Mouse (Mus musculus): ENCODE measurements around the gene Ehd2.
A peak's percentile ranks its signal among the peaks of the same experiment; 100 is the strongest.
"Not testable (repeated sequence)": the region's sequence is repeated elsewhere in the genome, so short reads cannot be mapped to it uniquely, and the experiment has no call there.

Gene Ehd2

DNA sequence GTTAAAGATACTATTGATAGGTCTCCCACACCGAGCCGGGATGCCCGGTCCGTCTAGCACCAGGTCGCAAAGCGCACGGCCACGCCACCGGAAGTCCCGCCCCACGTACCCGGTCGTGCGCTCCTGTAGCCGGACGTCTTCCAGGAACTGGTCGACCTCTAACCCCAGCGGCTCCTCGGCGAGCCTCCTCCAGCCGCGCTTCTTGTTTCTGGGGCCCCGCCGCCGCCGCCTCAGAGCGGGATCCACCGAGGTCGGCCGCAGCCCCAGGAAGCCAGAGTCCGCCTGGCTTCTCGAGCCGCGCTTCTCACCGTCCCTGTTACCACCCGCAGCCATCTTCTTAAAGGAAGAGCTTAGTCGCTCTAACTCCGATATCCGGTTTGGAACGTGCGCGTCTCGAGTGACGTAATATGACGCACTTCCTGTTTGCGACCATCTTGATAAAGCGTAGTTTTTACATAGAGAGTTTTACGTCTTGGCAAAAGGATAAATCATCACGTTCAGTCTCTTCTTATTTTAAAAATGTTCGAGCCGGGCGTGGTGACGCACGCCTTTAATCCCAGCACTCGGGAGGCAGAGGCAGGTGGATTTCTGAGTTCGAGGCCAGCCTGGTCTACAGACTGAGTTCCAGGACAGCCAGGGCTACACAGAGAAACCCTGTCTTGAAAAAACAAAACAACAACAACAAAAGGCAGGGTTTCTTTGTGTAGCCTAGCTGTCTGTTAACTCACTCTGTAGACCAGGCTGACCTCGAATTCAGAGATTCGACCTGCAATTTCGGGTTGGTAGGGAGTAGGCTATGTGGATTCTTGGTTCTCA is 21.4 kb downstream of the Ehd2 start, which contains the start of gene Nop53:
Gene Nop53, minus strand, starts transcription at position 354 of the 816 bp plus-strand sequence.
- DNase-seq (ENCODE audit: low spot score) = peak; percentile 90

DNA sequence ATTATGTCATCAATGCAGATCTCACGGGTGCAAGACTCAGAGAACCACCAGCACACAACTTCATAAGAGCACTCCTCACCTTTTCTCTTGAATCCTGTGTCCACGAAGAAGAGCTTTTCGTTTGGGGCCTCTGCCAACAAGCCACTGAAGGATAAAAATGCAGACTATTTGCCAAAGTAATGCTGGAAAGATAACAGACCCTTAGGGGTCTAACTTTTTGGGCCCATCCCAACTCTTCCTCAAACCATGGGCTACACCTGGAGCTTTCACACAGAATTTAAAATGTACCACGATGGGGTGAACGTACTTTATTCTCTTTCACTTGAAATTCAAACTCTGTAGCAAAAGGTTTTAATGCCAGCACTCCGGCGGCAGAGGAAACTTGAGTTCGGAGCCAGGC is 22.2 kb downstream of the Ehd2 start:
- no peak for DNase-seq (ENCODE audit: low spot score)

DNA sequence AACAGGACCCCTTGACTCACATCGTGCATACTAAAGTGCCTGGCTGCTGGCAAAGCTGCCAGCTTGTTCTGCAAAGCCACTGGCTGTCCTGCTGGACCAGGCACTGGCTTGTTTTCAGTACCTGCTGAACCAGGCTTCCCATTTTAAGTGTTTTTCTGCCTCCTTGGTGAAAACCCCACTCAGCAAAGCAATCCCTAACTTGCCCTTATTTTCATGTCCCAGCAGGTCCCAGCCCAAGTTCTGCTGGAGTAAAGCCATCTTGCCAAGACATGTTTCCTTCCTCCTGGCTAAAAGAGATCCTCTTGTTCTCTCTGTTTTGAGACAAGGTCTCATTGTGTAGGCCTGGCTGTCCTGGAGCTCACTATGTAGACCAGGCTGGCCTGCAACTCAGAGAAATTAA is 23.1 kb downstream of the Ehd2 start:
- DNase-seq (ENCODE audit: low spot score) = no peak

DNA sequence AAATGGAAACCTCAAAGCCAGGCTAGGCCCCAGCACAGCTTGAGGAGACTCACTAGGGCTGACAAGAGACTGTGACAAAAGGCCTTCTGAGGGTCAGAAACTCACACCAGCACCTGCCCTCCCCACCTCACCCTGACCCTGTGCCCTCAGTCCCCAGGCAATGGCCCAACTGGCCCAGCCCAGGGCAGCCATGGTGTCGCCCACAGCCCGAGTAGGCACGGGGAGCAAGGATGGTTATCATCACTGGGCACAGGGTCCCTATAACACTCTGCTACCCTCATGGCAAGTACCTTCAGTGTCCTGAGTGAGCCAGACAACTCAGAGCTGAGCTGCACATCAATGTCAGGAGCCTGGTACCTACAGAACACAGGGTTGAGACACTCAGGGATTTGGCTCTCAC is 28.7 kb downstream of the Ehd2 start:
- DNase-seq (ENCODE audit: low spot score) = no peak

- no peak for DNase-seq (ENCODE audit: low spot score)
Observed at GRCm38 (mm10) chr7:15937491-15937890, 29.9 kb downstream of the Ehd2 start.

DNA sequence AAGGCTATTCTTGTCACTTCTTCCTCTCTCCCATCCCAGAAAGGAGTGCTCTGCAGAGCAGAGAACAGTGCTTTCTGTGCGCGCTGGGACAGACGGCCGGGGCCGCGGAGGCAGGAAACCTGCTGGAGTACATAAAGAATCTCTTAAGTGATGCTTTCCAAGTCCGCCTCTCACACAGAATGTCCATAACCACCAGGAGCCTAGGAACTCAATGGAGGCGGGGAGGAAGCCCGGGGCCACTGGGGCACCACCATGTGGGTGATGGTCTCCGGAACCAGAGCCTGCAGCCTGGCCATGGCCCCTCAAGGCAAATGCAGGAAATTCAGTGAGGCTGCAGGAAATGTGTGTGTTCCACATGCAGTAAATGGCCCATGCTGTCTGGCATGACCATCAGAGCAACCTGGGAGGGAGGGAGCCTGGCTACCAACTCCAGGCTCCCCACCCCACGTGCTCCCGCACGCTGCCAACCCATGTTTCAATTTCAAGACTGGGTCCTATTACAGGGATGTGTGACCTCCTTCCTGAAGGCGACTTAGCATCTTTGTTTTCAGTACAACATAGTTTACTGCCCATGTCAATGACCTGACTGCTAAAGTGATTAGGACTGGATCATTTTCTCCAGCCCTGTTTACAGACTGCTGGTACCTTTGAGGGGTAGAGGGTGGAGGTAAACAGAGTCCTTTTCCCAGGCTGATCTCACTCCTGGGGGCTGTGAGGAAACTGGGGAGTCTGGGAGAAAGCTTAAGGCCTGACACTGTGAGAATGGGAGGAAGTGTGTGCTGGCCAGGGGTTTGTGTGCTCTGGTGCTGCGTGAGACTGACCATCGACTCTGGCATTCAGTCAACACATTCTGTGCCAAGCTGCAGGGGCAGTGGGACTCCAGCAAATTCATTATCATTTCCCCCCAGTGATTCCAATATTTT is 33.7 kb downstream of the Ehd2 start:
- no peak for DNase-seq (ENCODE audit: low spot score)

- no peak for DNase-seq (ENCODE audit: low spot score)
Observed at GRCm38 (mm10) chr7:15931635-15932034, 35.7 kb downstream of the Ehd2 start.

DNA sequence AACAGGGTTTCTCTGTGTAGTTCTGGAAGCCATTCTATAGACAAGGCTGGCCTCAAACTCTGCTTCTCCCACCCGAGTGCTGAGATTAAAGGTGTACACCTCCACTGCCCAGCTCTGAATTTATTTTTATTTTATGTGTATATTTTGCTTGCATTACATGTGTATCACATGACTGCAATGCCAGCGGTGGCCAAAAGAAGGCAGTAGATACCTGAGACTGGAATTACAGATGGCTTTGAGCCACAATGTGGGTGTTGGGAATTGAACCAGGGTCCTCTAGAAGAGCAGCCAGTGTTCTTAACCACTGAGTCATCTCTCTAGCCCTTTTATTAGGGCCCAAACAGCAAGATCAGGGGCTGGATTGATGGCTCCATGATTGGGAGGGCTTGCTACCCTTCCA is 36.8 kb downstream of the Ehd2 start:
- no peak for DNase-seq (ENCODE audit: low spot score)

DNA sequence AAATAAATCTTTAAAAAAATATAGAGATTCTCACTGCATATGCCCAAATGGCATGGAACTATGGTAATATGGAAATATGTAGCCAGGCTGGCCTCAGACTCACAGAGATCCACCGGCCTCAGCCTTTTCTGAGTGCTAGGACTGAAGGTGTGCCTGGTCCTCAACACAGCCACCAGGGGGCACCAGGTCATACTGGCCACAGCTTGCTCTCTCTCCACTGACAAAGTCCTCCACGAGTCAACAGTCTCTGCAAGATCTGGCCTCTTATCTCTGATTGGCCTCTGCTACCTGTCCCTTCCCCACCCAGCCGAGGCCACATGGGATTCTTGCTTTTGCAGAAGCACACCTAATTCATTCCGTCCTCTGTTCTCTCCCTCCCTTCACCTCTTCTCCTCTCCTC is 37.5 kb downstream of the Ehd2 start:
- DNase-seq (ENCODE audit: low spot score) = peak; percentile 49

DNA sequence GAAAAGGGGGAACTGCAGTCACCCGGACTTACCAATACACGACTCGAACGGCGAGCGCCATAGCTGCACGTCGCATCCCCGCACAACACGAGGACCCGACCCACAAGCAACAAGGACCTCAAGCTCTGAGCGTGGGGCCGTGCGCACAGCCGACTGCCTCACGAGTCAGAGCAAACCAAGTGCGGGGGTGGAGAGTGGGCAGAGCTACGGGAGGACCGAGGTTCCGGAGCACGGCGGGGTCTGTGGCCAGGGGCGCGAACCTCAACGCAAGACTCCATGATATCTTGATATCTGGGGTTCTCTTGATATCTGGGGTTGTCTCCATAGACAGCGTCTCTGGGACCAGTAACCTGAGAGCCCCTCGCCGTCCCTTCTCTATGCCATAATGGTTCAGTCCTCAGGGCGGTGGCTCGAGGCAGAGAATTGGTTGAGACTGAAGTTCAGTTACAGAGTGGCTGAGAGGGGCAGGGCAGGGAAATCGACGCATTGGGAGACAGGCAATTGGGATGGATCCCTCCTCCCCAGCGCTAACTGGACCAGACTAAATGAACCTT is 45.1 kb downstream of the Ehd2 start, which contains the start of gene Selenow:
Gene Selenow, minus strand, starts transcription at position 183 of the 554 bp plus-strand sequence.
- DNase-seq (ENCODE audit: low spot score) = peak; percentile 85

DNA sequence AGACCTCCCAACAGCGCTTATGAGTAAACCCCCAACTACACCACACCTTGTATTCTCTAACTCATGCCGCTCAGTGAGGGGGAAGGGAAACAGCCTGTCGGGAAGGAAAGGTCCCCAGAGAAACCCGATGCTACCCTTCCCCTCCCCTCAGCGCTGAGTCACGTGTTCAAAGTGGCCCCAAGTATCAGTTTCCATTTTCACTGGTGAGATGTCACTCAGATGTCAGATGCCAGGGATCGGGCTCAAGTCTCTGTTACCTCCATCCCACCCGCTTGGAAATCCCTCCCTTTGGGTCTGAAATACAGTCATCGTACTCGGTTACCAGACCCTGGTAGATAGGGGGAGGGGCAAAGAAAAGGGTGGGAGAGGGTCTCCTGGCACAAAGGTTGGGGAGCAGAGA is 45.6 kb downstream of the Ehd2 start:
- peak; percentile 32 for DNase-seq (ENCODE audit: low spot score)

DNA sequence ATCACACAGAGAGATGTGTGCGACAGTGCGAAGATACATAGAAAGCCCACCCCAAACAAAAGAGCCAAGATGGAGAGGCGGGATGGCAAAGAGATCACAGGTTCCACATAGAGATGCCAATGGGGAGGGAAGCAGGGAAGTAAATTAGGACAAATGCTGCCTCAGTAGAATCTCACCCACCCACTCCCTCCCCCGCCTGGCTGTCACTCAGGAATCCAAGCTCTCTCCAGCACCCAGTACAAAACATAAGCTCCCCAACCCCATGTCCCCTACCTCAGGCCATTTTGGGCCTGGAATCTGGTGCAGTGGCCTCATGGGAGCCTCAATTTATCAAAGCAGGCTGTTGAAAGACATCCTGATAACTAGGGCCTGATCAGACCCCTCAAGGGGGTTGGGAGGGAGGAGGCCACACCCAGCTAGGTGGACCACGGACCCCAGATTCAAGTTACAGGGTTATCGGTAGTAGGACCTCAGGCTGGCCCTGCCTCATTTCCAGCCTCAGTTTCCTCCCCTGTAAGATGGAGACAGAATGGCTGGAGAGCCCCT is 46.6 kb downstream of the Ehd2 start:
- no peak for DNase-seq (ENCODE audit: low spot score)

DNA sequence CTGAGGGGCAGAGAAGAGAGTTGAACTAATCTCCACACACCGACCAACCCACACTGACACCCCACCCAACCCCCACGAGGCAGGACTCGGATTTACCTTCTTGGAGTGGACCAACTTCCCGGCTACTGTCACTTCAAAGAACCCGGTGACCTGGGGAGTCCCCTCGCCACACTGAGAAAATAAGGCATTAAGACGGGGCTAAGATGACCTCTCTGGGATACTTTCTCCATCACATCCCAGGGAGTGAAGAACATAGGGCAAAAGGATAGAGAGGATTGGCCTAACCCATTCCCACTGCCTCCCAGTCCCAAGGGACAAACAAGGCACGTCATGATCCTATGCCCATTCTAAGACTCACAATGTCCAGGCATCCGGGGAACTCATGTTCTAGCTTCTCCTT is 47.4 kb downstream of the Ehd2 start:
- no peak for DNase-seq (ENCODE audit: low spot score)

DNA sequence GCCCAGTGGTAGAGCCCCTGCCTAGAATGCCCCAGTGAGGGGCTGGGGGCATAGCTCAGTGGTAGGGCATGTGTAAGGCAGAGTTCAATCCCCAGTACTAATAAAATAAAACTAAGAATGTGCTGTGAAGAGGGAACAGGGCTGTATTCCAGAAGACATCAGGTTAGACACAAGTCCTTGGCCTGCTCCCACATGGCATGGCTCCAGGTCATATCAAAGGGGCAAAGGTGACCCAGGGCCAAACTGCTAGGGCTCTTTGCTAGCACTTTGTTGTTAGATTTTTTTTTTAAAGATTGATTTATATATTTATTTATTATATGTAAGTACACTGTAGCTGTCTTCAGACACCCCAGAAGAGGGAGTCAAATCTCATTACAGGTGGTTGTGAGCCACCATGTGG is 49.0 kb downstream of the Ehd2 start:
- no peak for DNase-seq (ENCODE audit: low spot score)

GRCm38 (mm10) chr7:15916996-15917395 is 50.4 kb downstream of the Ehd2 start:
- DNase-seq (ENCODE audit: low spot score) = no peak

GRCm38 (mm10) chr7:15916134-15916723 is 51.1 kb downstream of the Ehd2 start:
- no peak for DNase-seq (ENCODE audit: low spot score)

GRCm38 (mm10) chr7:15915695-15916094 is 51.7 kb downstream of the Ehd2 start:
- not testable (repeated sequence) for DNase-seq (ENCODE audit: low spot score)

DNA sequence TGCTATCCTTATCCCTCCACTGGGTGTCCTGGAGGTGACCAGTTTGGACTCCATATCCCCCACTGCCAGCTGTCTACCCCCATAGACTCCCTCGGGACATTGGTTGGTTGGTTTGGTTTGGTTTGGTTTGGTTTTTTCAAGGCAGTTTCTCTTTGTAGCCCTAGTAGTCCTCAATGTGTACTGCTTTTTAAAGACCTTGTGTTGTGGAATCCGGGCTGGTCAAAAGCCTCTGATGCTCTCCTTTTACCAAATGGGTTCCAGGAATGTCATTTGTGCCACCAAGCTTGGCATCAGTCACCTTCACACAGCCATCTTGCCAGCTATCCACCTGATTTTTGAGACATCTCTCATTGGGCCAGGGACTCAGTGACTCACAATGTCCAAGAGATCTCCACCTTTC is 52.6 kb downstream of the Ehd2 start:
- no peak for DNase-seq (ENCODE audit: low spot score)

DNA sequence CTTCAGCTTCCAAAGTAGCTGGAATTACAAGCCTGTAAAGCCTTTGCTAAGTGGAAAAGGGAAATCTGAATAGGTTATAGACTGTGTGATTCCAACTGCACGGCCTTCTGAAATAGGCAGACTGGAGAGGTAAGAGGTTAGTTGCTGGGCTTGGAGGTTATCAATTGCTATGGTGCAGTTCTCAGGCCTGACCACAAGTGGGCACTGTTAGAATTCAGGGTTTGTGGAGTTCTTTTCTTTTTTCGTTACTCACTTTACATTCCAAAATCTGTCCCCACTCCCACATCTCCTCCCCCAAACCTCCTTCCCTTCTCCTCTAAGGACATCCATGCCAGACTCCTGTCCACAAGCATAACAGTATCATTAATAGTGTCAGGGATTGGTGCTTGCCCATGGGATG is 53.1 kb downstream of the Ehd2 start:
- peak; percentile 35 for DNase-seq (ENCODE audit: low spot score)

DNA sequence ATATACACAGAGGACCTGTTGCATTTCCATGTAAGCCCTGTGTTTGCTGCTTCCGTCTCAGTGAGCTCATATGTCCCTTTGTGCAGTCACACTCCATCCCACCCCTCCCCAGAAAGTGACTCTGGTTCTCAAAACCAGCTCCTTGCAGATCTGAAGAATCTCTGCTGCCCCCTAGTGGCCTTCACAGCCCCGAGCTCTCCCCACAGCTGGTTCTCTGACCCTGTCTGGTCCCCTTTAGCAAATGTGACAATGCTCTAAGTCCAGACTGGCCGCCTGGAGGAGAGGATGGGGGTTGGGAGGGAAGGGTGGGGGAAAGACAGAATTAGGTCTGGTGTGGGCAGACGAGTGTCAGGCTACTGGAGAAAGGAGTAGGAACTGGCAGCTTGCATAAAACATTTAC is 55.2 kb downstream of the Ehd2 start:
- peak; percentile 59 for DNase-seq (ENCODE audit: low spot score)

DNA sequence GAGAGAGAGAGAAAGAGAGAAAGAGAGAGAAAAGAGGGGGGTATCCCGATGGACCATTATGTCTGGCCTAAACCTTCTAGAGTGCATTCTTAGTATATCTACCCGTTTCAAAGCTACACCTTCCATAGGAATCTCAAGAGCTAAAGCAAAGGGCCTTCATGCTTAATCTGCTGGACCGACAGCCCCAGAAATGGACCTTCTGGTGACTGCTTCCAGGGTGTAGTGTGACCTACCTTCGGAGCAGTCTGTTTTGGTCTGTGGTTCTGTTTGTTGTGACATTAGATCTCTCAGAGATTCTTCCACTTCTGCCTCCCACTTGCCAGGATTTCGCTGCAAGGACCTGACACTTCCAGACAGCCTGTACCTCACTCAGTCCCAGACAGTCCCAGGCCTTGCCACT is 56.8 kb downstream of the Ehd2 start:
- DNase-seq (ENCODE audit: low spot score) = no peak
